ENCODE assay signal across 8 mouse cellular contexts in genomic region chr17:45573087-45573779, GRCm38 (mm10). TPM values are rescaled to one million over a fixed set of nuclear protein-coding genes. Genes with fewer than 3 reads are reported as not detected.
A peak's percentile ranks its signal among the peaks of the same experiment; 100 is the strongest.
DNase-seq lines count a peak whose midpoint lies in the region; ATAC-seq and TF ChIP-seq lines count a peak whose summit lies in the region.

TSS of gene Hsp90ab1 (minus strand) at chr17:45573271.

- peak within 1 kb of the TSS; percentile 99 for H3K9ac ChIP-seq in forebrain, embryonic 13.5 days
- peak within 1 kb of the TSS; percentile 98 for H3K9ac ChIP-seq in liver, postnatal 0 days (replicated peaks)
- H3K9ac ChIP-seq in neural tube, embryonic 14.5 days (replicated peaks; ENCODE audit: low read depth, low read length), result peak within 1 kb of the TSS; percentile 98

- H3K4me2 ChIP-seq in forebrain, embryonic 13.5 days, result peak within 1 kb of the TSS; percentile 91
- peak within 1 kb of the TSS; percentile 98 for H3K4me2 ChIP-seq in liver, postnatal 0 days (ENCODE audit: low read depth, low read length)
- H3K4me2 ChIP-seq in neural tube, embryonic 14.5 days (ENCODE audit: low read depth, low read length), result peak within 1 kb of the TSS; percentile 92

- TF ChIP-seq CTCF in E14TG2a.4 (conservative IDR thresholded peaks at IDR 0.05; ENCODE audit: low read length), result no peak
- no peak for TF ChIP-seq CTCF in liver, postnatal 0 days (IDR thresholded peaks at IDR 0.05; ENCODE audit: low read depth)

- peak; percentile 94 for DNase-seq in c-Kit-positive CD71-positive TER-119-positive erythroid progenitor cells, embryonic 14.5 days (ENCODE audit: low spot score)
- peak; percentile 99 for DNase-seq in heart, postnatal 10 days
- no peak for DNase-seq in large intestine, adult 2 months (ENCODE audit: low read depth, low spot score)
- peak; percentile 98 for DNase-seq in liver, postnatal 0 days
- DNase-seq in testis, postnatal 10 days (ENCODE audit: low spot score), result peak; percentile 100

- peaks cover 27% of the 10 kb centered on the region; the same call in 1 of the 2 replicates for H3K9me3 ChIP-seq in E14TG2a.4 (ENCODE audit: low read length)
- no peaks in the 10 kb centered on the region for H3K9me3 ChIP-seq in forebrain, embryonic 13.5 days (replicated peaks)
- H3K9me3 ChIP-seq in liver, postnatal 0 days (ENCODE audit: low read length), result no peaks in the 10 kb centered on the region
- no peaks in the 10 kb centered on the region for H3K9me3 ChIP-seq in neural tube, embryonic 14.5 days (ENCODE audit: control insufficient read depth, low read length)

- H3K4me3 ChIP-seq in E14TG2a.4 (replicated peaks; ENCODE audit: low read length), result peak within 1 kb of the TSS; percentile 98
- peak within 1 kb of the TSS; percentile 99 for H3K4me3 ChIP-seq in forebrain, embryonic 13.5 days
- peak within 1 kb of the TSS; percentile 100 for H3K4me3 ChIP-seq in liver, postnatal 0 days (ENCODE audit: low read depth, low read length)
- peak within 1 kb of the TSS; percentile 100 for H3K4me3 ChIP-seq in neural tube, embryonic 14.5 days (ENCODE audit: low read depth, low read length)

- ATAC-seq in forebrain, embryonic 13.5 days, result peak; percentile 81
- peak; percentile 84 for ATAC-seq in liver, postnatal 0 days
- peak; percentile 81 for ATAC-seq in neural tube, embryonic 14.5 days (ENCODE audit: low read depth)

- intact Hi-C loops in heart, postnatal 10 days (cut with DNase I), result no loop called here

- peaks cover 73% of the 10 kb centered on the region for H3K4me1 ChIP-seq in E14TG2a.4 (replicated peaks; ENCODE audit: low read depth, low read length)
- peaks cover 51% of the 10 kb centered on the region for H3K4me1 ChIP-seq in forebrain, embryonic 13.5 days
- peaks cover 20% of the 10 kb centered on the region for H3K4me1 ChIP-seq in liver, postnatal 0 days (ENCODE audit: insufficient read depth)
- peaks cover 20% of the 10 kb centered on the region for H3K4me1 ChIP-seq in neural tube, embryonic 14.5 days (ENCODE audit: control insufficient read depth, insufficient read depth, low read length)

- TF ChIP-seq EP300 in liver, postnatal 0 days (IDR thresholded peaks at IDR 0.05; ENCODE audit: low read depth), result peak; percentile 17

- H3K27ac ChIP-seq in forebrain, embryonic 13.5 days, result peak within 1 kb of the TSS; percentile 99
- peak within 1 kb of the TSS; percentile 96 for H3K27ac ChIP-seq in liver, postnatal 0 days (ENCODE audit: low read depth)
- H3K27ac ChIP-seq in neural tube, embryonic 14.5 days (ENCODE audit: low read depth, low read length), result peak within 1 kb of the TSS; percentile 99

- peaks cover 43% of the 10 kb centered on the region for H3K36me3 ChIP-seq in E14TG2a.4 (ENCODE audit: insufficient read depth, low read length)
- peaks cover 35% of the 10 kb centered on the region for H3K36me3 ChIP-seq in forebrain, embryonic 13.5 days (ENCODE audit: poor library complexity, severe bottlenecking)
- peaks cover 36% of the 10 kb centered on the region for H3K36me3 ChIP-seq in liver, postnatal 0 days (replicated peaks; ENCODE audit: insufficient read depth, low read length)
- peaks cover 35% of the 10 kb centered on the region for H3K36me3 ChIP-seq in neural tube, embryonic 14.5 days (ENCODE audit: control insufficient read depth, insufficient read depth, low read length)

- WGBS in forebrain, embryonic 13.5 days, result under 1% methylated on average over 40 of the region's 41 CpGs
- under 1% methylated on average over 41 of the region's 41 CpGs for WGBS in large intestine, adult 2 months
- under 1% methylated on average over 40 of the region's 41 CpGs for WGBS in liver, postnatal 0 days (ENCODE audit: insufficient replicate concordance)
- WGBS in neural tube, embryonic 14.5 days, result under 1% methylated on average over 38 of the region's 41 CpGs

- no peaks in the 10 kb centered on the region for H3K27me3 ChIP-seq in E14TG2a.4 (ENCODE audit: insufficient read depth, low read length)
- H3K27me3 ChIP-seq in forebrain, embryonic 13.5 days, result no peaks in the 10 kb centered on the region
- no peaks in the 10 kb centered on the region for H3K27me3 ChIP-seq in liver, postnatal 0 days (ENCODE audit: insufficient read depth, low read length)
- no peaks in the 10 kb centered on the region for H3K27me3 ChIP-seq in neural tube, embryonic 14.5 days (ENCODE audit: control insufficient read depth, insufficient read depth, low read length)

RNA-seq across cellular contexts. Expression of gene Hsp90ab1, which starts in this region (rescaled TPM):
- polyA plus RNA-seq in forebrain, embryonic 13.5 days (2015; fragmentation: Nextera tagmentation; extraction: Ambion mirVana), result 1,763 and 1,849 TPM in 2 replicates
- total RNA-seq in heart, postnatal 10 days (2021), result 1,000 to 10,000 TPM; 1,000 to 1,054 TPM
- 365 and 417 TPM in 2 replicates for polyA plus RNA-seq in large intestine, adult 2 months (2012; rRNA removed)
- polyA plus RNA-seq in liver, postnatal 0 days (2015; fragmentation: Nextera tagmentation; extraction: Ambion mirVana), result 419 and 445 TPM in 2 replicates
- 1,278 and 1,406 TPM in 2 replicates for polyA plus RNA-seq in neural tube, embryonic 14.5 days (2014; fragmentation: Nextera tagmentation; extraction: Ambion mirVana)
